Mouse (Mus musculus) stomach, embryonic 14.5 days (tissue): Measurements from ENCODE around the gene Vipas39. TPM values are rescaled to one million over a fixed set of nuclear protein-coding genes. Genes with fewer than 3 reads are reported as not detected.

Source experiments
- ATAC-seq: fragments of 200-750 bp; cut with Nextera tagmentation; 2 replicates; pipeline ENCODE4 v1.8.0; 2017; ENCODE audit warnings: low read depth, moderate TSS enrichment; ENCODE audit not compliant: insufficient number of reproducible peaks, insufficient read depth, low FRiP score
- H3K27ac ChIP-seq: fragments of 300-500 bp; sonication (generic); 2 replicates; pipeline ENCODE4 v1.5.1; 2014; ENCODE audit warnings: mild to moderate bottlenecking, low read length, moderate library complexity, mixed read lengths
- H3K27me3 ChIP-seq: fragments of 300-500 bp; sonication (generic); 2 replicates; pipeline ENCODE4 v1.6.1; 2014; ENCODE audit warnings: low read length, control low read depth, mixed read lengths; ENCODE audit not compliant: control insufficient read depth, insufficient read depth
- H3K36me3 ChIP-seq: fragments of 300-500 bp; sonication (generic); 2 replicates; pipeline ENCODE4 v1.6.1; 2014; ENCODE audit warnings: mild to moderate bottlenecking, control low read depth, low read length, moderate library complexity, mixed read lengths; ENCODE audit not compliant: control insufficient read depth, insufficient read depth
- H3K4me1 ChIP-seq: fragments of 300-500 bp; sonication (generic); 2 replicates; pipeline ENCODE4 v1.6.1; 2014; ENCODE audit warnings: low read length, control low read depth, mixed read lengths; ENCODE audit not compliant: control insufficient read depth, insufficient read depth
- H3K4me2 ChIP-seq: fragments of 300-500 bp; sonication (generic); replicated peaks from 2 replicates; pipeline ENCODE4 v1.6.1; 2014; ENCODE audit warnings: low read depth, low read length, control low read depth
- H3K4me3 ChIP-seq: fragments of 300-500 bp; sonication (generic); 2 replicates; pipeline ENCODE4 v1.5.1; 2014; ENCODE audit warnings: low read depth, low read length, control low read depth
- H3K9ac ChIP-seq: fragments of 300-500 bp; sonication (generic); replicated peaks from 2 replicates; pipeline ENCODE4 v1.6.1; 2014; ENCODE audit warnings: low read depth, mild to moderate bottlenecking, control low read depth, low read length, moderate library complexity, mixed read lengths
- H3K9me3 ChIP-seq: fragments of 300-500 bp; sonication (generic); 2 replicates; pipeline ENCODE4 v1.6.1; 2016; ENCODE audit warnings: low read depth, low read length, control low read depth; ENCODE audit not compliant: control insufficient read depth
- WGBS: fragments of 180-500 bp; shearing (Covaris S2); extraction: QIAGEN DNeasy Blood & Tissue Kit; methylation state at CpG from one replicate; pipeline ENCODE4 v1.1.7; 2014; 5-methylcytosine and 5-hydroxymethylcytosine counted together
- polyA plus RNA-seq: library from polyadenylated mRNA; unstranded; fragments of >200 nt; fragmentation: Nextera tagmentation; extraction: Ambion mirVana; gene quantifications from 2 replicates; pipeline ENCODE4 v1.2.1, GENCODE M21; 2014

Gene Vipas39
- polyA plus RNA-seq, 1 experiment from 2014 or later, result 48.3 TPM

DNA sequence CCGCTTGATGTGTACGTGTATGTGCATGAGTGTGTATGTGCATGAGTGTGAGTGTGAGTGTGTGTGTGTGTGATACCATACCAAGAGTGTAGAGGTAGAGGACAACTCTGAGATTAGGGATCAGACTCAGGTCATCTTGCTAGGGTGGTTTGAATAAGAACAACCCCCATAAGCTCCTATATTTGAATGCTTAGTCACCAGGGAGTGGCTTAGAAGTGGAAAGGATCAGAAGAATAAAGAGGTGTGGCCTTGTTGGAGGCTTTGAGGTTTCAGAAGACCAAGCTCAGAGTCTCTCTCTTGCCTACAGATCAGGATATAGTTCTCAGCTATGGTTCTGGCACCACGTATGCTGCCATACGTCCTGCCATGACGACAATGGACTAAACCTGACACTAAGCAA, 9.4 kb downstream of the Vipas39 start:
- Histone ChIP-seq H3K4me1 (no peaks in the 10 kb centered on the region), H3K4me2 (no peak overlapping the region), H3K4me3 (no peak overlapping the region), H3K9ac (no peak overlapping the region), H3K27me3 (no peaks in the 10 kb centered on the region), H3K36me3 (peaks cover 66% of the 10 kb centered on the region), H3K9me3 (no peaks in the 10 kb centered on the region), H3K27ac (no peak overlapping the region)
- no peak for ATAC-seq
- 95% methylated on average over 5 of the region's 5 CpGs for WGBS

- ATAC-seq, result no peak
- Histone ChIP-seq H3K9ac (no peak overlapping the region), H3K36me3 (peaks cover 76% of the 10 kb centered on the region), H3K27ac (no peak overlapping the region), H3K27me3 (no peaks in the 10 kb centered on the region), H3K9me3 (no peaks in the 10 kb centered on the region), H3K4me2 (no peak overlapping the region), H3K4me3 (no peak overlapping the region), H3K4me1 (no peaks in the 10 kb centered on the region)
- WGBS, result 92% methylated on average over 6 of the region's 6 CpGs
Observed at GRCm38 (mm10) chr12:87253878-87254277, 12.2 kb downstream of the Vipas39 start.

DNA sequence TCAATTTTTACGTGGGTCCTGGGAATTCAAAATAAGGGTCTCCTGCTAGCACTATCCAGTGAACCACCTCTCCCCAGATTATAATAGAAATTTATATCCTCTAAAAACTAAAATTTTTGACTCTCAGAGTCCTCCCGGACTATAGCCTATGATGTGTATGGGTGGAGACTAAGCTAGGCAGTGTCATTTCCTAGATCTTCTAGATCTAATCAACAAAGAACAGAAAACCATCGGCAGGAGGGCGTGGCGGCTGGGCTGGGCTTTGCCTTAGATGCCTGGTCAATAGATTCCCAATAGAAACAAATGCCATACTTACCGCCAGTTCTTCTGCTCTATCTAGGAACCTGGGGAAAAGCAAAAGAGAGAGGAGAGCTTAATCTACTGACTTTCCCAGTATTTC, 15.9 kb downstream of the Vipas39 start:
- no peaks in the 10 kb centered on the region for H3K4me1 ChIP-seq
- H3K9ac ChIP-seq, result no peak overlapping the region
- no peak overlapping the region for H3K4me2 ChIP-seq
- H3K36me3 ChIP-seq, result peaks cover 60% of the 10 kb centered on the region
- no peaks in the 10 kb centered on the region for H3K9me3 ChIP-seq
- no peak overlapping the region for H3K4me3 ChIP-seq
- no peak for ATAC-seq
- 82% methylated on average over 6 of the region's 6 CpGs for WGBS
- no peaks in the 10 kb centered on the region for H3K27me3 ChIP-seq
- no peak overlapping the region for H3K27ac ChIP-seq

DNA sequence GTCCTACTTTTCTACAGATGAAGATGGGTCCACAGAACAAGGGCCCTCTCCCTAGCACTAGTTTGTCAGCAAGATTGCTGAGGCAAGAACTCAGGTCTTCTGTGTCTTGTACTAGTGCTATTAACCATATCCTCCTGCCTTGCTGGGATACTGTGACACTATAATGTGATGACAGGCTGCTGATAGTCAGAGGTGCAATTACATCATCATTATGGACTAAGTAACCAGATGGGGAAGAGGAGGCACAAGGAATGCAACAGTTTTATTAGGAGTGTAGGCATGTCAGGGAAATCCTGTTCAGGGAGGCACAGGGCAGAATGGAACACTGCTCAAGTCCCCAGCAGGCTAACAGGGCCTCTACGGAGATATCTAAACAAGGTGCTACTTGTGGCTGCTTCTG, 27.4 kb downstream of the Vipas39 start, which contains the start of gene Noxred1:
Gene Noxred1 (minus strand): TSS at position 101 of the 400 bp plus-strand sequence.
- H3K36me3 ChIP-seq, result peaks cover 40% of the 10 kb centered on the region
- H3K9me3 ChIP-seq, result no peaks in the 10 kb centered on the region
- H3K27me3 ChIP-seq, result no peaks in the 10 kb centered on the region
- H3K27ac ChIP-seq, result no peak within 1 kb of the TSS
- no peak for ATAC-seq
- WGBS, result 96% methylated on average over 1 of the region's 1 CpGs
- H3K9ac ChIP-seq, result no peak within 1 kb of the TSS
- H3K4me1 ChIP-seq, result no peaks in the 10 kb centered on the region
- no peak within 1 kb of the TSS for H3K4me3 ChIP-seq
- H3K4me2 ChIP-seq, result no peak within 1 kb of the TSS

DNA sequence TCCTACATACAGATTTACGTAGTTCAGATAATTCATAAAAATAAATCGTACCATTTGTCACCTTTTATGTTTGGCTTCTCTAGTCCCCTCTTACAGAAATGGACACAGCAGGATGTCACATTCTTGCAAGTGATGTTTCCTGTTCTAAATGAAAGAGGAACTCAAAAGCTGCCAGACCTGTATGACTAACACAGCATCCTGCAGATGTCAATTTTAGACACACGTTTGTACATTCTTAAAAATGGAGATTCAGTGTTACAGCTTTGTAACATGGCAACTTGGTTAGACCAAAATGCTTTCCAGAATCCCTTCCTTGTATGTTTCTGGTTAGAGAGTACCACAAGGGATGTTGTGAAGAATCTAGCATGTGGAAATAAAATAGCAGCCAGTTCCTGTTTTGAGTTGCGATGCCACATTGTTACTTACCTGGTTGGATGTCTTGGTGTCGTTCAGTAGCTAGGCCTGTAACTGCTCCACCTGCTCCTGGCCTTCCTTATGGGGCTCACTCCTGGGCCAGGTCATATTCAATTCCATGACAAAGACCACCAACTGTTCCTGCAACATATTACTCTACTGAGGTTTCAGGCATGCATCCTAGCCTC, 29.1 kb downstream of the Vipas39 start:
- WGBS, result 86% methylated on average over 5 of the region's 5 CpGs
- Histone ChIP-seq H3K4me1 (no peaks in the 10 kb centered on the region), H3K27ac (no peak overlapping the region), H3K27me3 (no peaks in the 10 kb centered on the region), H3K9me3 (no peaks in the 10 kb centered on the region), H3K9ac (no peak overlapping the region), H3K4me2 (no peak overlapping the region), H3K36me3 (peaks cover 28% of the 10 kb centered on the region), H3K4me3 (no peak overlapping the region)
- ATAC-seq, result no peak

- no peak overlapping the region for H3K9ac ChIP-seq
- H3K27me3 ChIP-seq, result no peaks in the 10 kb centered on the region
- H3K27ac ChIP-seq, result no peak overlapping the region
- no peaks in the 10 kb centered on the region for H3K36me3 ChIP-seq
- no peaks in the 10 kb centered on the region for H3K9me3 ChIP-seq
- H3K4me2 ChIP-seq, result no peak overlapping the region
- H3K4me3 ChIP-seq, result no peak overlapping the region
- no peaks in the 10 kb centered on the region for H3K4me1 ChIP-seq
- ATAC-seq, result no peak
Observed at GRCm38 (mm10) chr12:87230379-87230895, 35.6 kb downstream of the Vipas39 start.

- Histone ChIP-seq H3K27me3 (no peaks in the 10 kb centered on the region), H3K4me2 (no peak overlapping the region), H3K9me3 (no peaks in the 10 kb centered on the region), H3K4me3 (no peak overlapping the region), H3K36me3 (no peaks in the 10 kb centered on the region), H3K27ac (no peak overlapping the region), H3K9ac (no peak overlapping the region), H3K4me1 (no peaks in the 10 kb centered on the region)
- ATAC-seq, result no peak
- 94% methylated on average over 2 of the region's 2 CpGs for WGBS
Observed at GRCm38 (mm10) chr12:87229633-87230032, 36.4 kb downstream of the Vipas39 start.

DNA sequence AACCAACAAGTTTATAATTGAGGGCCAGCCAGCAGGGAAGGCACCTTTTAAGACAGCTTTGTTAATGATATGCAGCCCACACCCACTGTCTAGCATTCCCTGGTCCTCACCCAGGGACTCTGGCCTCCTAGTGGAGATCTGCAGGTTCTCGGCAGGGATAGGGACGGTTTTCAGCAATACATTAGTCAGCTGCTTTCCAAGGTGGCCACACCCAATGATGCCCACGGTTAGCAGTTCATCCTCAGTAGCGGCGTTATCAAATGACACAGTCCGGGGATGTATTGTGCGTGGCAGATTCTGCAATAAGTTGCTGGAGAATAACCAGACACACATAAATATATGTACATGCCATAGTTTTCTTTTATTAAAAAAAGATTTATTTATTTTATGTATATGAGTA, 39.3 kb downstream of the Vipas39 start:
- H3K36me3 ChIP-seq, result no peaks in the 10 kb centered on the region
- no peaks in the 10 kb centered on the region for H3K9me3 ChIP-seq
- WGBS, result 78% methylated on average over 7 of the region's 7 CpGs
- H3K27ac ChIP-seq, result no peak overlapping the region
- no peak overlapping the region for H3K4me3 ChIP-seq
- H3K4me2 ChIP-seq, result no peak overlapping the region
- H3K4me1 ChIP-seq, result no peaks in the 10 kb centered on the region
- H3K27me3 ChIP-seq, result no peaks in the 10 kb centered on the region
- no peak overlapping the region for H3K9ac ChIP-seq
- 0 out of 2 replicates have a peak, but pooled peaks have one; percentile 6 for ATAC-seq

- WGBS, result 74% methylated on average over 10 of the region's 10 CpGs
- no peak overlapping the region for H3K4me3 ChIP-seq
- H3K36me3 ChIP-seq, result no peaks in the 10 kb centered on the region
- no peak overlapping the region for H3K9ac ChIP-seq
- no peaks in the 10 kb centered on the region for H3K27me3 ChIP-seq
- H3K9me3 ChIP-seq, result no peaks in the 10 kb centered on the region
- ATAC-seq, result no peak
- no peaks in the 10 kb centered on the region for H3K4me1 ChIP-seq
- no peak overlapping the region for H3K4me2 ChIP-seq
- no peak overlapping the region for H3K27ac ChIP-seq
Observed at GRCm38 (mm10) chr12:87224950-87225349, 41.1 kb downstream of the Vipas39 start.
